In genomic region chr13:19362358-19362757, GRCm38 (mm10) we compare ENCODE assay signal across 11 mouse cellular contexts. TPM values are rescaled to one million over a fixed set of nuclear protein-coding genes. Genes with fewer than 3 reads are reported as not detected.
A peak's percentile ranks its signal among the peaks of the same experiment; 100 is the strongest.
DNase-seq lines count a peak whose midpoint lies in the region; ATAC-seq and TF ChIP-seq lines count a peak whose summit lies in the region.
"Had no signal": no experiment of that assay in that cellular context is flagged by ENCODE, and none has a peak within 500 bp of the region (broad histone marks: within the 10 kb centered on the region; RNA-seq: fewer than 3 reads in every experiment).

No protein-coding gene starts in this region.

- intact Hi-C loops in left cerebral cortex, postnatal 14 days (cut with DNase I) = loop anchor here (5.0 kb wide), 1 partner anchor 325 kb away; no protein-coding TSS in a partner anchor

- no peak overlapping the region for H3K4me2 ChIP-seq in hindbrain, postnatal 0 days (ENCODE audit: low read depth, low read length)
- H3K4me2 ChIP-seq in hindbrain, embryonic 16.5 days (ENCODE audit: low read length) = no peak overlapping the region
- H3K4me2 ChIP-seq in midbrain, embryonic 14.5 days (ENCODE audit: low read length) = no peak overlapping the region
- no peak overlapping the region for H3K4me2 ChIP-seq in midbrain, embryonic 15.5 days
- no peak overlapping the region for H3K4me2 ChIP-seq in intestine, embryonic 15.5 days (replicated peaks)
- H3K4me2 ChIP-seq: liver, embryonic 13.5 days; midbrain, embryonic 12.5 days had no signal

- DNase-seq in hindbrain, postnatal 0 days (ENCODE audit: low spot score) = peak; percentile 64
- DNase-seq in midbrain, embryonic 14.5 days = peak; percentile 51
- peak; percentile 80 for DNase-seq in brain, adult 2 months (ENCODE audit: low read depth, low spot score)
- no peak for DNase-seq in left cerebral cortex, postnatal 14 days (ENCODE audit: low spot score in 2 of 2)
- DNase-seq: liver, embryonic 13.5 days had no signal

- H3K27me3 ChIP-seq in hindbrain, postnatal 0 days (ENCODE audit: insufficient read depth, low read length) = no peaks in the 10 kb centered on the region
- H3K27me3 ChIP-seq in hindbrain, embryonic 16.5 days (replicated peaks; ENCODE audit: control insufficient read depth, insufficient read depth, low read length) = no peaks in the 10 kb centered on the region
- H3K27me3 ChIP-seq in midbrain, embryonic 14.5 days (ENCODE audit: control insufficient read depth, insufficient read depth, low read length) = no peaks in the 10 kb centered on the region
- no peaks in the 10 kb centered on the region for H3K27me3 ChIP-seq in midbrain, embryonic 15.5 days (replicated peaks)
- no peaks in the 10 kb centered on the region for H3K27me3 ChIP-seq in intestine, embryonic 15.5 days (replicated peaks)
- H3K27me3 ChIP-seq: liver, embryonic 13.5 days; midbrain, embryonic 12.5 days; Patski had no signal

- no peak overlapping the region for H3K4me3 ChIP-seq in hindbrain, postnatal 0 days (ENCODE audit: low read length)
- H3K4me3 ChIP-seq in hindbrain, embryonic 16.5 days (ENCODE audit: low read length) = no peak overlapping the region
- no peak overlapping the region for H3K4me3 ChIP-seq in midbrain, embryonic 14.5 days (replicated peaks; ENCODE audit: low read depth, low read length)
- no peak overlapping the region for H3K4me3 ChIP-seq in midbrain, embryonic 15.5 days
- H3K4me3 ChIP-seq in olfactory bulb, adult 2 months (ENCODE audit: insufficient read depth, low read depth, low read length) = no peak overlapping the region
- H3K4me3 ChIP-seq in intestine, embryonic 15.5 days (replicated peaks) = no peak overlapping the region
- H3K4me3 ChIP-seq: liver, embryonic 13.5 days; midbrain, embryonic 12.5 days had no signal

- H3K9me3 ChIP-seq in hindbrain, postnatal 0 days (ENCODE audit: low read length) = no peaks in the 10 kb centered on the region
- H3K9me3 ChIP-seq in hindbrain, embryonic 16.5 days (ENCODE audit: control insufficient read depth, low read length) = no peaks in the 10 kb centered on the region
- no peaks in the 10 kb centered on the region for H3K9me3 ChIP-seq in midbrain, embryonic 14.5 days (ENCODE audit: control insufficient read depth, low read length)
- H3K9me3 ChIP-seq in midbrain, embryonic 15.5 days = no peaks in the 10 kb centered on the region
- H3K9me3 ChIP-seq in intestine, embryonic 15.5 days = no peaks in the 10 kb centered on the region
- H3K9me3 ChIP-seq: liver, embryonic 13.5 days; midbrain, embryonic 12.5 days had no signal

- no peak for TF ChIP-seq POLR2A in olfactory bulb, adult 2 months (IDR thresholded peaks at IDR 0.05; ENCODE audit: insufficient read depth, low read depth, low read length)

- H3K36me3 ChIP-seq in hindbrain, postnatal 0 days (ENCODE audit: insufficient read depth, low read length) = peaks cover 27% of the 10 kb centered on the region; the same call in 1 of the 2 replicates
- peaks cover 23% of the 10 kb centered on the region for H3K36me3 ChIP-seq in hindbrain, embryonic 16.5 days (ENCODE audit: control insufficient read depth, insufficient read depth, low read length)
- H3K36me3 ChIP-seq in midbrain, embryonic 14.5 days (ENCODE audit: control insufficient read depth, insufficient read depth, low read length) = peaks cover 49% of the 10 kb centered on the region
- peaks cover 24% of the 10 kb centered on the region; the same call in 1 of the 2 replicates for H3K36me3 ChIP-seq in midbrain, embryonic 15.5 days (replicated peaks)
- H3K36me3 ChIP-seq in intestine, embryonic 15.5 days = peaks cover 13% of the 10 kb centered on the region

- no peaks in the 10 kb centered on the region for H3K4me1 ChIP-seq in hindbrain, postnatal 0 days (ENCODE audit: insufficient read depth, low read length)
- no peaks in the 10 kb centered on the region for H3K4me1 ChIP-seq in hindbrain, embryonic 16.5 days (ENCODE audit: control insufficient read depth, insufficient read depth, low read depth, low read length)
- H3K4me1 ChIP-seq in midbrain, embryonic 14.5 days (ENCODE audit: control insufficient read depth, insufficient read depth, low read length) = no peaks in the 10 kb centered on the region
- no peaks in the 10 kb centered on the region for H3K4me1 ChIP-seq in midbrain, embryonic 15.5 days
- peaks cover 6% of the 10 kb centered on the region for H3K4me1 ChIP-seq in olfactory bulb, adult 2 months (ENCODE audit: control insufficient read depth, insufficient read depth, low read length)
- no peaks in the 10 kb centered on the region for H3K4me1 ChIP-seq in intestine, embryonic 15.5 days (replicated peaks)
- H3K4me1 ChIP-seq: liver, embryonic 13.5 days; midbrain, embryonic 12.5 days had no signal

- H3K9ac ChIP-seq in hindbrain, postnatal 0 days (replicated peaks; ENCODE audit: low read length) = no peak overlapping the region
- no peak overlapping the region for H3K9ac ChIP-seq in hindbrain, embryonic 16.5 days (ENCODE audit: low read depth, low read length)
- H3K9ac ChIP-seq in midbrain, embryonic 14.5 days (replicated peaks; ENCODE audit: low read length) = no peak overlapping the region
- H3K9ac ChIP-seq in midbrain, embryonic 15.5 days = no peak overlapping the region
- no peak overlapping the region for H3K9ac ChIP-seq in intestine, embryonic 15.5 days
- H3K9ac ChIP-seq: liver, embryonic 13.5 days; midbrain, embryonic 12.5 days had no signal

- no peak overlapping the region for H3K27ac ChIP-seq in hindbrain, postnatal 0 days
- H3K27ac ChIP-seq in hindbrain, embryonic 16.5 days (ENCODE audit: low read depth, low read length) = no peak overlapping the region
- no peak overlapping the region for H3K27ac ChIP-seq in midbrain, embryonic 14.5 days (replicated peaks; ENCODE audit: low read depth, low read length)
- no peak overlapping the region for H3K27ac ChIP-seq in midbrain, embryonic 15.5 days
- no peak overlapping the region for H3K27ac ChIP-seq in olfactory bulb, adult 2 months (ENCODE audit: insufficient read depth, low read depth, low read length)
- H3K27ac ChIP-seq in intestine, embryonic 15.5 days = no peak overlapping the region
- H3K27ac ChIP-seq: liver, embryonic 13.5 days; midbrain, embryonic 12.5 days had no signal

- ATAC-seq in hindbrain, postnatal 0 days = no peak
- ATAC-seq in hindbrain, embryonic 16.5 days = no peak
- ATAC-seq in midbrain, embryonic 14.5 days (ENCODE audit: low FRiP score, low TSS enrichment) = no peak
- ATAC-seq in midbrain, embryonic 15.5 days (replicated peaks) = no peak
- ATAC-seq in intestine, embryonic 15.5 days = no peak
- ATAC-seq: Patski had no signal

- WGBS in hindbrain, postnatal 0 days = 42% methylated on average over 6 of the region's 6 CpGs
- WGBS in hindbrain, embryonic 16.5 days = 64% methylated on average over 6 of the region's 6 CpGs
- WGBS in midbrain, embryonic 14.5 days = 71% methylated on average over 6 of the region's 6 CpGs
- WGBS in midbrain, embryonic 15.5 days = 68% methylated on average over 6 of the region's 6 CpGs
- 42% methylated on average over 6 of the region's 6 CpGs for WGBS in olfactory bulb, adult 2 months
- 68% methylated on average over 6 of the region's 6 CpGs for WGBS in intestine, embryonic 15.5 days

- peak; percentile 73 for TF ChIP-seq CTCF in hindbrain, postnatal 0 days (IDR thresholded peaks at IDR 0.05; ENCODE audit: low read depth)
- TF ChIP-seq CTCF in olfactory bulb, adult 2 months (IDR thresholded peaks at IDR 0.05; ENCODE audit: insufficient read depth, low read depth, low read length) = 0 out of 2 replicates have a peak, but pooled peaks have one; percentile 29

RNA-seq across cellular contexts. Expression of gene Stard3nl, which starts 33.2 kb away (rescaled TPM):
- 62.1 and 69.5 TPM in 2 replicates for total RNA-seq in hindbrain, postnatal 0 days (2014; rRNA removed)
- 191 and 199 TPM in 2 replicates for polyA plus RNA-seq in hindbrain, postnatal 0 days (2015; fragmentation: Nextera tagmentation; extraction: Ambion mirVana)
- polyA plus RNA-seq in hindbrain, embryonic 16.5 days (2015; fragmentation: Nextera tagmentation; extraction: Ambion mirVana) = 211 and 218 TPM in 2 replicates
- 205 and 228 TPM in 2 replicates for polyA plus RNA-seq in midbrain, embryonic 14.5 days (2014; fragmentation: Nextera tagmentation; extraction: Ambion mirVana)
- 204 and 208 TPM in 2 replicates for polyA plus RNA-seq in midbrain, embryonic 15.5 days (2015; fragmentation: Nextera tagmentation; extraction: Ambion mirVana)
- not detected in 2 replicates for polyA plus RNA-seq in olfactory bulb, adult 2 months (2012; ENCODE audit: insufficient read depth, insufficient read length, low replicate concordance, missing spikeins)
- total RNA-seq in left cerebral cortex, postnatal 14 days (2021) = 10 to 100 TPM; 69.5 to 74.5 TPM
- polyA plus RNA-seq in intestine, embryonic 15.5 days (2015; fragmentation: Nextera tagmentation; extraction: Ambion mirVana) = 90.0 and 95.1 TPM in 2 replicates

Comparison
In these comparisons a context has a peak if more than half of its experiments do, and no peak if none do; other contexts are left out.
1. DNase-seq: peak in hindbrain, postnatal 0 days (single experiment), midbrain, embryonic 14.5 days (single experiment) and brain, adult 2 months (single experiment); none in left cerebral cortex, postnatal 14 days (0 of 2).
2. RNA of gene Stard3nl, which starts 33.2 kb away (polyA plus RNA-seq): 211 to 218 TPM in hindbrain, embryonic 16.5 days, 204 to 208 TPM in midbrain, embryonic 15.5 days, 205 to 228 TPM in midbrain, embryonic 14.5 days, 191 to 199 TPM in hindbrain, postnatal 0 days and 90.0 to 95.1 TPM in intestine, embryonic 15.5 days; not detected in olfactory bulb, adult 2 months; every median in the first group is over 10 times any median in the second.